Mouse (Mus musculus) heart, embryonic 14.5 days (tissue): ENCODE data around the gene E2f4. TPM values are rescaled to one million over a fixed set of nuclear protein-coding genes. Genes with fewer than 3 reads are reported as not detected.

Source experiments
- ATAC-seq: fragments of 200-750 bp; cut with Nextera tagmentation; 2 replicates; pipeline ENCODE4 v1.8.0; 2017; ENCODE audit warnings: low read depth, moderate TSS enrichment; ENCODE audit not compliant: insufficient number of reproducible peaks, insufficient read depth, low FRiP score
- H3K27ac ChIP-seq, 2 experiments: fragments of 200-500 bp in 1 of 2; fragments of 300-500 bp in 1 of 2; sonication (generic) in 1 of 2; replicated peaks in 1 of 2; 2 replicates each; pipeline ENCODE4 v1.5.1; 2012 to 2014; ENCODE audit warnings: low read depth in 2 of 2, low read length in 2 of 2, control low read depth in 1 of 2, mild to moderate bottlenecking in 1 of 2, mixed read lengths in 1 of 2; ENCODE audit not compliant: control insufficient read depth in 1 of 2, insufficient read depth in 1 of 2
- H3K27me3 ChIP-seq: fragments of 300-500 bp; sonication (generic); 2 replicates; pipeline ENCODE4 v1.6.1; 2014; ENCODE audit warnings: mild to moderate bottlenecking, low read length, control low read depth; ENCODE audit not compliant: control insufficient read depth, insufficient read depth
- H3K36me3 ChIP-seq: fragments of 300-500 bp; sonication (generic); 2 replicates; pipeline ENCODE4 v1.6.1; 2014; ENCODE audit warnings: mild to moderate bottlenecking, control low read depth, low read length, mixed read lengths; ENCODE audit not compliant: control insufficient read depth, insufficient read depth
- H3K4me1 ChIP-seq, 2 experiments: fragments of 200-500 bp in 1 of 2; fragments of 300-500 bp in 1 of 2; sonication (generic) in 1 of 2; 2 replicates each; pipeline ENCODE4 v1.6.1; 2012 to 2014; ENCODE audit warnings: low read length in 2 of 2, control low read depth in 1 of 2, mixed read lengths in 1 of 2; ENCODE audit not compliant: control insufficient read depth in 2 of 2, insufficient read depth in 2 of 2
- H3K4me2 ChIP-seq: fragments of 300-500 bp; sonication (generic); 2 replicates; pipeline ENCODE4 v1.6.1; 2014; ENCODE audit warnings: mild to moderate bottlenecking, low read length
- H3K4me3 ChIP-seq, 2 experiments: fragments of 200-500 bp in 1 of 2; fragments of 300-500 bp in 1 of 2; sonication (generic) in 1 of 2; 2 replicates each; pipeline ENCODE4 v1.5.1; 2012 to 2014; ENCODE audit warnings: low read length in 2 of 2, mild to moderate bottlenecking in 2 of 2, control low read depth in 1 of 2, low read depth in 1 of 2, moderate library complexity in 1 of 2; ENCODE audit not compliant: control insufficient read depth in 1 of 2, insufficient read depth in 1 of 2
- H3K9ac ChIP-seq: fragments of 300-500 bp; sonication (generic); 2 replicates; pipeline ENCODE4 v1.6.1; 2014; ENCODE audit warnings: mild to moderate bottlenecking, low read length
- H3K9me3 ChIP-seq: fragments of 300-500 bp; sonication (generic); 2 replicates; pipeline ENCODE4 v1.6.1; 2016; ENCODE audit warnings: low read length, control low read depth; ENCODE audit not compliant: control insufficient read depth
- WGBS: fragments of 180-500 bp; shearing (Covaris S2); extraction: QIAGEN DNeasy Blood & Tissue Kit; methylation state at CpG from one replicate; pipeline ENCODE4 v1.1.7; 2014; 5-methylcytosine and 5-hydroxymethylcytosine counted together
- microRNA counts: library from miRNA; unstranded; fragments of <30 nt; microRNA quantifications from one replicate; lab custom pipeline; 2016
- microRNA-seq: library from miRNA; unstranded; fragments of <30 nt; microRNA quantifications from one replicate; pipeline ENCODE4, GENCODE M21; 2016
- polyA plus RNA-seq: library from polyadenylated mRNA; unstranded; fragments of >200 nt; fragmentation: Nextera tagmentation; extraction: Ambion mirVana; gene quantifications from 2 replicates; pipeline ENCODE4 v1.2.1, GENCODE M21; 2014

The E2f4 gene
- polyA plus RNA-seq, 1 experiment from 2014 or later: 51.3 TPM

DNA sequence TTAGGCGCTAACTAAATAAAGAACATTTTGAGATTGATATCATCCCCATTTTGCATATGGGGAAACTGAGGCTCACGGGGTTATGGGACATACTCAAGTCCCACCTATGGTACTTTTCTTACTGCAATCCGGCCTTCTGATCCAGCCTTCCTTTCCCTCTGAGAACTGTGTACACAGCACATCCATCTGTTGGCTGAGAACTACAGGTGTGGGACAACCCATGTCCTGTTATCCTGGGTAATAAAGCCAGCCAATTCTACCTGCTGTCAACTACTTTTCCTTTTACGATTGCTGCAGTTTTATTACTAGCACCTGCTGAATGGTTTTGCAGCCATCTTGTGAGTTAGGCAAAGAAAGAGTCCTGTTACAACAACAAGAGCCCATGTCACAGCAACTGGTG lies 57.1 kb downstream of the E2f4 start:
- Histone ChIP-seq H3K4me1 (peaks cover 11 to 12% of the 10 kb centered on the region in 2 experiments), H3K4me2 (no peak overlapping the region), H3K27me3 (0 out of 2 replicates have a peak, but pooled peaks cover 5% of the 10 kb centered on the region), H3K27ac (no peak overlapping the region), H3K9ac (no peak overlapping the region), H3K4me3 (no peak overlapping the region), H3K9me3 (no peaks in the 10 kb centered on the region), H3K36me3 (no peaks in the 10 kb centered on the region)
- 89% methylated on average over 4 of the region's 4 CpGs for WGBS
- no peak for ATAC-seq

MicroRNAs within 50 kb of the gene (microRNA counts, 519-probe panel; counts per million panel counts)
- microRNA mmu-miR-328 (lab: Ali Mortazavi, UCI): 3,516 counts per million, percentile 73 among the panel's probes with 10 or more counts

Small RNA genes within 50 kb of the gene (microRNA-seq; reads per million reads assigned to microRNA genes)
- gene Gm27320 (not detected), gene Mir328 (418 reads per million, percentile 70 among the genes with 10 or more reads in this experiment)

Other genes with a start within 250 kb of the E2f4 start
- not detected in 2 replicates for gene Ces3a, start 249.1 kb upstream of the E2f4 start, polyA plus RNA-seq
- gene Ces3b, start 213.9 kb upstream of the E2f4 start, polyA plus RNA-seq: 0.12 TPM in 2 replicates
- gene Ces4a, start 165.9 kb upstream of the E2f4 start, polyA plus RNA-seq: not detected in 2 replicates
- 52.3 and 52.9 TPM in 2 replicates for gene Cbfb, start 127.0 kb upstream of the E2f4 start, polyA plus RNA-seq
- gene D230025D16Rik, start 72.5 kb upstream of the E2f4 start, polyA plus RNA-seq: 21.2 and 21.8 TPM in 2 replicates
- 11.5 and 15.0 TPM in 2 replicates for gene B3gnt9, start 42.5 kb upstream of the E2f4 start, polyA plus RNA-seq
- 15.2 and 18.0 TPM in 2 replicates for gene Tradd, start 33.1 kb upstream of the E2f4 start, polyA plus RNA-seq
- 2.9 and 4.0 TPM in 2 replicates for gene Fbxl8, start 33.0 kb upstream of the E2f4 start, polyA plus RNA-seq
- 0.27 TPM in 1 of 2 replicates, not detected in the other for gene Hsf4, start 27.9 kb upstream of the E2f4 start, polyA plus RNA-seq
- gene Nol3, start 21.5 kb upstream of the E2f4 start, polyA plus RNA-seq: 2.9 and 3.4 TPM in 2 replicates
- 4.0 and 7.2 TPM in 2 replicates for gene 4931428F04Rik, start 7.8 kb upstream of the E2f4 start, polyA plus RNA-seq
- 13.7 and 14.7 TPM in 2 replicates for gene Exoc3l, start 1.6 kb upstream of the E2f4 start, polyA plus RNA-seq
- 3.4 TPM in 2 replicates for gene Elmo3, start 7.9 kb downstream of the E2f4 start, polyA plus RNA-seq
- 1.2 and 1.4 TPM in 2 replicates for gene Lrrc29, start 28.6 kb downstream of the E2f4 start, polyA plus RNA-seq
- 81.1 and 88.6 TPM in 2 replicates for gene Tmem208, start 28.7 kb downstream of the E2f4 start, polyA plus RNA-seq
- 2.2 and 2.3 TPM in 2 replicates for gene Fhod1, start 50.3 kb downstream of the E2f4 start, polyA plus RNA-seq
- gene Slc9a5, start 51.2 kb downstream of the E2f4 start, polyA plus RNA-seq: 0.90 and 1.3 TPM in 2 replicates
- gene Plekhg4, start 75.6 kb downstream of the E2f4 start, polyA plus RNA-seq: 0.11 and 0.23 TPM in 2 replicates
- gene Kctd19, start 115.8 kb downstream of the E2f4 start, polyA plus RNA-seq: not detected in 2 replicates
- gene Lrrc36, start 115.9 kb downstream of the E2f4 start, polyA plus RNA-seq: 0.12 and 0.38 TPM in 2 replicates
- 11.6 and 15.3 TPM in 2 replicates for gene Tppp3, start 173.9 kb downstream of the E2f4 start, polyA plus RNA-seq
- 21.8 and 24.5 TPM in 2 replicates for gene Zdhhc1, start 199.2 kb downstream of the E2f4 start, polyA plus RNA-seq
- 0.46 and 0.59 TPM in 2 replicates for gene Hsd11b2, start 221.1 kb downstream of the E2f4 start, polyA plus RNA-seq